Comparison of ENCODE assay signal across 10 mouse cellular contexts in the genomic region with DNA sequence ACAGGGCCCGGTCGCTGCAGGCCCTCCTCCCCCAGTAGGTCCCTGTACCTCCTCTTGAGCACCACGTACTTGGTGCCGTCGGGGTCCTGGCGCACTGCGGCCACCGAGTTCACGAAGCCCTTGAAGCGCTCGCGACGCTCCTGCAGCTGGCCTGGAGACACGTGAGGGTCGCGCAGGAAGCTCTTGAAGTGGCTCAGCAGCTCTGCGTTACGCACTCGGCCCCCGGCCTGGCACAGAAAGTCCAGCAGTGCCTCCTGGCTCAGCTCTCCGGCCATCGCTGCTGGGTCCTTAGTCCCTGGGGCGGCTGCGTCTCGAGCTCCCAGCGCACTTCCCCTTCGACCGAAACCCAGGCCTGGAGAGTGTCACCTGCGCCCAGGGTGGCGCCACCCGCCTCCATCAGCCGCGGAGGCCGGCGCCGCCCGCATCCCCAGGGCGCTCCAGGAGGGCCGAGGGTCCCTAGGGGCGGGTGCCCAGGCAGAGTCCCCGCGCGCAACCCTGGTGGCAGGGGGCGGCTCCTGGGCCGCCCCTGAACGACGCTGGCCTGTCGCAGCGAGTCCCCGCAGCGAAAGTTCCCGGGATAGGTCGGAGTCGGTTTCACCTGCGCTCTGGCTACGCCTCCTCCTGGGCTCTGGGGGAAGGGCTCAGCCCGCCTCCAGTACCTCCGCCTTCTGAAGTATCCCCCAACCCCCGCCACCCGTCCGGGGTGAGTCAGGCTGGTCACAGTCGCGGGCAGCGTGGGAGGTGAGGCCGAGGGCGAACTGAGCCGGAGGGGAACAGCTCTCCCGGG. TPM values are rescaled to one million over a fixed set of nuclear protein-coding genes. Genes with fewer than 3 reads are reported as not detected.
A peak's percentile ranks its signal among the peaks of the same experiment; 100 is the strongest.
DNase-seq lines count a peak whose midpoint lies in the region; ATAC-seq lines count a peak whose summit lies in the region.
"Had no signal": no experiment of that assay in that cellular context is flagged by ENCODE, and none has a peak within 500 bp of the region (broad histone marks: within the 10 kb centered on the region; RNA-seq: fewer than 3 reads in every experiment).

A gene (minus strand): TSS at position 439 of the 787 bp plus-strand sequence.

- H3K36me3 ChIP-seq in heart, embryonic 10.5 days, result no peaks in the 10 kb centered on the region
- no peaks in the 10 kb centered on the region for H3K36me3 ChIP-seq in heart, embryonic 15.5 days
- H3K36me3 ChIP-seq in lung, embryonic 15.5 days, result no peaks in the 10 kb centered on the region
- H3K36me3 ChIP-seq: G1E had no signal

- H3K4me2 ChIP-seq in heart, embryonic 15.5 days, result peak within 1 kb of the TSS; percentile 100
- peak within 1 kb of the TSS; percentile 88 for H3K4me2 ChIP-seq in lung, embryonic 15.5 days

- H3K4me3 ChIP-seq in heart, embryonic 10.5 days, result peak within 1 kb of the TSS; percentile 71
- peak within 1 kb of the TSS; percentile 64 for H3K4me3 ChIP-seq in heart, embryonic 15.5 days
- H3K4me3 ChIP-seq in lung, embryonic 15.5 days, result peak within 1 kb of the TSS; percentile 55

- peak; percentile 65 for ATAC-seq in heart, embryonic 15.5 days (replicated peaks; ENCODE audit: insufficient number of reproducible peaks, insufficient read depth, low FRiP score, low read depth)
- ATAC-seq in lung, embryonic 15.5 days (ENCODE audit: borderline replicate concordance, extremely low read depth, low FRiP score, low TSS enrichment), result peak; percentile 92

- peaks cover 82% of the 10 kb centered on the region for H3K27me3 ChIP-seq in heart, embryonic 10.5 days (ENCODE audit: insufficient read depth, poor library complexity, severe bottlenecking)
- peaks cover 78% of the 10 kb centered on the region for H3K27me3 ChIP-seq in heart, embryonic 15.5 days
- peaks cover 71% of the 10 kb centered on the region for H3K27me3 ChIP-seq in lung, embryonic 15.5 days

- WGBS in heart, embryonic 10.5 days, result under 1% methylated on average over 68 of the region's 68 CpGs
- under 1% methylated on average over 68 of the region's 68 CpGs for WGBS in heart, embryonic 15.5 days
- WGBS in lung, embryonic 15.5 days, result under 1% methylated on average over 68 of the region's 68 CpGs

- peak within 1 kb of the TSS; percentile 51 for H3K9ac ChIP-seq in heart, embryonic 15.5 days
- peak within 1 kb of the TSS; percentile 55 for H3K9ac ChIP-seq in lung, embryonic 15.5 days

- peak; percentile 79 for DNase-seq in heart, embryonic 10.5 days (ENCODE audit: low spot score)
- no peak for DNase-seq in heart, postnatal 25 days (ENCODE audit: low spot score)
- DNase-seq in cerebellum, postnatal 10 days, result peak; percentile 84 to 87
- peak; percentile 86 for DNase-seq in kidney, postnatal 10 days
- DNase-seq in ovary, postnatal 14 days (ENCODE audit: low spot score), result peak; percentile 27
- no peak for DNase-seq in gastrocnemius, postnatal 36 days

- no peaks in the 10 kb centered on the region for H3K9me3 ChIP-seq in heart, embryonic 10.5 days
- H3K9me3 ChIP-seq in heart, embryonic 15.5 days (replicated peaks), result no peaks in the 10 kb centered on the region
- H3K9me3 ChIP-seq in lung, embryonic 15.5 days, result no peaks in the 10 kb centered on the region

- intact Hi-C loops in heart, postnatal 25 days (cut with DNase I), result loop anchor here (5.0 kb wide), 1 partner anchor 37 kb away; no protein-coding TSS in a partner anchor
- intact Hi-C loops in gastrocnemius, postnatal 36 days (cut with DNase I), result no loop called here

- H3K4me1 ChIP-seq in heart, embryonic 10.5 days, result peaks cover 40% of the 10 kb centered on the region
- peaks cover 22% of the 10 kb centered on the region for H3K4me1 ChIP-seq in heart, embryonic 15.5 days (replicated peaks)
- peaks cover 45% of the 10 kb centered on the region for H3K4me1 ChIP-seq in lung, embryonic 15.5 days

- peak within 1 kb of the TSS; percentile 56 for H3K27ac ChIP-seq in heart, embryonic 10.5 days
- H3K27ac ChIP-seq in heart, embryonic 15.5 days, result no peak within 1 kb of the TSS
- peak within 1 kb of the TSS; percentile 48 for H3K27ac ChIP-seq in lung, embryonic 15.5 days
- H3K27ac ChIP-seq: macrophage had no signal

RNA-seq across cellular contexts. Expression of the gene that starts here (rescaled TPM):
- 0.73 and 1.2 TPM in 2 replicates for polyA plus RNA-seq in heart, embryonic 10.5 days (2016; fragmentation: Nextera tagmentation; extraction: Ambion mirVana)
- total RNA-seq in heart, postnatal 25 days (2021), result not detected
- polyA plus RNA-seq in heart, embryonic 15.5 days (2015; fragmentation: Nextera tagmentation; extraction: Ambion mirVana), result 0.09 and 0.25 TPM in 2 replicates
- polyA plus RNA-seq in lung, embryonic 15.5 days (2015; fragmentation: Nextera tagmentation; extraction: Ambion mirVana), result 1.5 and 1.7 TPM in 2 replicates
- not detected for total RNA-seq in gastrocnemius, postnatal 36 days (2021)
- polyA plus RNA-seq: G1E, macrophage had no signal

Comparison
In these comparisons a context has a peak if more than half of its experiments do, and no peak if none do; other contexts are left out.
1. DNase-seq: peak in heart, embryonic 10.5 days (single experiment), cerebellum, postnatal 10 days (2 of 2), kidney, postnatal 10 days (single experiment) and ovary, postnatal 14 days (single experiment); none in heart, postnatal 25 days (single experiment) and gastrocnemius, postnatal 36 days (0 of 2).
2. Peak in ATAC-seq, H3K4me3 ChIP-seq, H3K9ac ChIP-seq and H3K4me2 ChIP-seq in heart, embryonic 15.5 days; RNA of the gene not detected or under 1 TPM.
3. Peak in every context shown above with its lines, with median percentiles within 50 percentile points of each other: H3K4me3 ChIP-seq.